Mouse (Mus musculus) heart, embryonic 13.5 days (tissue): Measurements from ENCODE around the gene Snupn. TPM values are rescaled to one million over a fixed set of nuclear protein-coding genes. Genes with fewer than 3 reads are reported as not detected.

Experiments
- ATAC-seq: fragments of 200-750 bp; cut with Nextera tagmentation; 2 replicates; pipeline ENCODE4 v1.8.0; 2017; ENCODE audit warnings: moderate TSS enrichment; ENCODE audit not compliant: insufficient number of reproducible peaks, low FRiP score, low TSS enrichment; ENCODE audit errors: extremely low read depth
- H3K27ac ChIP-seq: fragments of 300-500 bp; sonication (generic); replicated peaks from 2 replicates; pipeline ENCODE4 v1.5.1; 2015; ENCODE audit warnings: moderate library complexity, mild to moderate bottlenecking, inconsistent platforms
- H3K27me3 ChIP-seq: fragments of 300-500 bp; sonication (generic); replicated peaks from 2 replicates; pipeline ENCODE4 v1.6.1; 2015; ENCODE audit warnings: mild to moderate bottlenecking, inconsistent platforms
- H3K36me3 ChIP-seq: fragments of 300-500 bp; sonication (generic); 2 replicates; pipeline ENCODE4 v1.6.1; 2015; ENCODE audit warnings: mild to moderate bottlenecking, inconsistent platforms
- H3K4me1 ChIP-seq: fragments of 300-500 bp; sonication (generic); 2 replicates; pipeline ENCODE4 v1.6.1; 2015; ENCODE audit warnings: inconsistent platforms
- H3K4me2 ChIP-seq: fragments of 300-500 bp; sonication (generic); 2 replicates; pipeline ENCODE4 v1.6.1; 2015; ENCODE audit warnings: inconsistent platforms, mild to moderate bottlenecking, moderate library complexity
- H3K4me3 ChIP-seq: fragments of 300-500 bp; sonication (generic); 2 replicates; pipeline ENCODE4 v1.5.1; 2015; ENCODE audit warnings: moderate library complexity, mild to moderate bottlenecking, inconsistent platforms
- H3K9ac ChIP-seq: fragments of 300-500 bp; sonication (generic); 2 replicates; pipeline ENCODE4 v1.6.1; 2015; ENCODE audit warnings: inconsistent platforms, mild to moderate bottlenecking, moderate library complexity
- H3K9me3 ChIP-seq: fragments of 300-500 bp; sonication (generic); 2 replicates; pipeline ENCODE4 v1.6.1; 2016; ENCODE audit warnings: inconsistent platforms
- WGBS: fragments of 180-500 bp; shearing (Covaris S2); methylation state at CpG from one replicate; pipeline ENCODE4 v1.1.7; 2015; ENCODE audit warnings: mixed read lengths; 5-methylcytosine and 5-hydroxymethylcytosine counted together
- polyA plus RNA-seq: library from polyadenylated mRNA; unstranded; fragments of >200 nt; fragmentation: Nextera tagmentation; extraction: Ambion mirVana; gene quantifications from 2 replicates; pipeline ENCODE4 v1.2.1, GENCODE M21; 2015

Gene Snupn
- polyA plus RNA-seq, 1 experiment from 2014 or later: 17.4 TPM

- Histone ChIP-seq H3K36me3 (peaks cover 26% of the 10 kb centered on the region), H3K27ac (no peak overlapping the region), H3K27me3 (no peaks in the 10 kb centered on the region), H3K4me3 (no peak overlapping the region), H3K4me1 (peaks cover 5% of the 10 kb centered on the region), H3K9me3 (peaks cover 10% of the 10 kb centered on the region), H3K9ac (no peak overlapping the region), H3K4me2 (no peak overlapping the region)
- ATAC-seq: no peak
- 82% methylated on average over 1 of the region's 1 CpGs for WGBS
Measured at GRCm38 (mm10) chr9:57013756-57014155, 63.1 kb downstream of the Snupn start.

GRCm38 (mm10) chr9:57014766-57015165, 64.1 kb downstream of the Snupn start:
- Histone ChIP-seq H3K4me1 (peaks cover 5% of the 10 kb centered on the region), H3K4me2 (no peak overlapping the region), H3K27me3 (no peaks in the 10 kb centered on the region), H3K36me3 (peaks cover 32% of the 10 kb centered on the region), H3K27ac (no peak overlapping the region), H3K9ac (no peak overlapping the region), H3K9me3 (peaks cover 10% of the 10 kb centered on the region), H3K4me3 (no peak overlapping the region)
- 74% methylated on average over 1 of the region's 1 CpGs for WGBS
- ATAC-seq: no peak

GRCm38 (mm10) chr9:57017631-57018030, 67.0 kb downstream of the Snupn start:
- no peak overlapping the region for H3K27ac ChIP-seq
- H3K36me3 ChIP-seq: peaks cover 60% of the 10 kb centered on the region
- H3K27me3 ChIP-seq: no peaks in the 10 kb centered on the region
- H3K4me2 ChIP-seq: no peak overlapping the region
- no peak for ATAC-seq
- peaks cover 5% of the 10 kb centered on the region for H3K4me1 ChIP-seq
- no peak overlapping the region for H3K9ac ChIP-seq
- H3K9me3 ChIP-seq: peaks cover 10% of the 10 kb centered on the region
- no peak overlapping the region for H3K4me3 ChIP-seq
- WGBS: 82% methylated on average over 1 of the region's 1 CpGs

- ATAC-seq: no peak
- Histone ChIP-seq H3K9ac (no peak overlapping the region), H3K4me2 (no peak overlapping the region), H3K9me3 (no peaks in the 10 kb centered on the region), H3K36me3 (peaks cover 77% of the 10 kb centered on the region), H3K4me1 (no peaks in the 10 kb centered on the region), H3K27ac (no peak overlapping the region), H3K4me3 (no peak overlapping the region), H3K27me3 (no peaks in the 10 kb centered on the region)
- 87% methylated on average over 1 of the region's 1 CpGs for whole genome bisulfite sequencing
Measured at GRCm38 (mm10) chr9:57031756-57032155, 81.1 kb downstream of the Snupn start.

Other genes with a start within 250 kb of the Snupn start
- gene Lingo1, start 154.4 kb upstream of the Snupn start, polyA plus RNA-seq: 1.5 and 2.3 TPM in 2 replicates
- gene Odf3l1, start 86.2 kb upstream of the Snupn start, polyA plus RNA-seq: 0.49 and 0.73 TPM in 2 replicates
- gene Cspg4, start 85.8 kb upstream of the Snupn start, polyA plus RNA-seq: 24.2 and 26.2 TPM in 2 replicates
- 6.6 TPM in 2 replicates for gene Snx33, start 22.5 kb upstream of the Snupn start, polyA plus RNA-seq
- 61.8 and 63.2 TPM in 2 replicates for gene Imp3, start 13.4 kb upstream of the Snupn start, polyA plus RNA-seq
- 13.8 and 14.8 TPM in 2 replicates for gene Ptpn9, start 44.0 kb downstream of the Snupn start, polyA plus RNA-seq
- 18.3 and 22.1 TPM in 2 replicates for gene Sin3a, start 121.2 kb downstream of the Snupn start, polyA plus RNA-seq
- 58.0 and 58.4 TPM in 2 replicates for gene Man2c1, start 179.8 kb downstream of the Snupn start, polyA plus RNA-seq
- gene Neil1, start 197.4 kb downstream of the Snupn start, polyA plus RNA-seq: 5.0 and 5.3 TPM in 2 replicates
- 69.1 and 75.8 TPM in 2 replicates for gene Commd4, start 207.5 kb downstream of the Snupn start, polyA plus RNA-seq